Mouse (Mus musculus) gastrocnemius, adult 8-10 months (tissue): ENCODE measurements around the gene Mettl23. TPM values are rescaled to one million over a fixed set of nuclear protein-coding genes. Genes with fewer than 3 reads are reported as not detected.

ENCODE experiments used
- DNase-seq, 2 experiments: peaks; one replicate each; pipeline ENCODE4 v3.0.0; 2022; ENCODE audit warnings: low spot score in 2 of 2
- total RNA-seq, 4 experiments: library from RNA; stranded (reverse); gene quantifications; 2 replicates each; pipeline ENCODE4 v1.2.4; 2022

Gene Mettl23
- total RNA-seq = 10 to 100 TPM; 44.9 to 48.8 (median 45.4) TPM

GRCm38 (mm10) chr11:116843261-116844233 is at the start of gene Mettl23, which contains the start of gene Jmjd6:
TSS of gene Mettl23 (plus strand) at chr11:116843278.
TSS of gene Jmjd6 (minus strand) at chr11:116843449.
- peak; percentile 95 to 98 for DNase-seq

- no peak for DNase-seq
Observed at GRCm38 (mm10) chr11:116799364-116799763, 43.7 kb upstream of the Mettl23 start.

GRCm38 (mm10) chr11:116801106-116801505 is 42.0 kb upstream of the Mettl23 start:
- DNase-seq = no peak

GRCm38 (mm10) chr11:116802709-116803108 is 40.4 kb upstream of the Mettl23 start:
- DNase-seq = no peak

- DNase-seq = no peak
Observed at GRCm38 (mm10) chr11:116806136-116807071, 36.7 kb upstream of the Mettl23 start.

- DNase-seq = no peak
Observed at GRCm38 (mm10) chr11:116807116-116807515, 36.0 kb upstream of the Mettl23 start.

GRCm38 (mm10) chr11:116807526-116807925 is 35.6 kb upstream of the Mettl23 start:
- DNase-seq = no peak

- peak; percentile 78 to 83 for DNase-seq
Observed at GRCm38 (mm10) chr11:116807938-116808606, 35.0 kb upstream of the Mettl23 start.

- no peak for DNase-seq
Observed at GRCm38 (mm10) chr11:116808811-116809395, 34.2 kb upstream of the Mettl23 start.

GRCm38 (mm10) chr11:116809520-116809919 is 33.6 kb upstream of the Mettl23 start:
- DNase-seq = no peak

GRCm38 (mm10) chr11:116810528-116810927 is 32.5 kb upstream of the Mettl23 start:
- no peak for DNase-seq

- no peak for DNase-seq
Observed at GRCm38 (mm10) chr11:116810983-116811901, 31.8 kb upstream of the Mettl23 start.

- no peak for DNase-seq
Observed at GRCm38 (mm10) chr11:116812793-116813529, 30.1 kb upstream of the Mettl23 start.

GRCm38 (mm10) chr11:116813610-116814009 is 29.5 kb upstream of the Mettl23 start:
- no peak for DNase-seq

- peak in 1 of 2 experiments; percentile 79 for DNase-seq
Observed at GRCm38 (mm10) chr11:116814076-116814883, 28.8 kb upstream of the Mettl23 start.

- no peak for DNase-seq
Observed at GRCm38 (mm10) chr11:116814884-116815415, 28.1 kb upstream of the Mettl23 start.

- DNase-seq = no peak
Observed at GRCm38 (mm10) chr11:116816769-116817168, 26.3 kb upstream of the Mettl23 start.

- DNase-seq = no peak
Observed at GRCm38 (mm10) chr11:116817567-116817966, 25.5 kb upstream of the Mettl23 start.
